Mouse (Mus musculus): ENCODE measurements around the gene Tbc1d22b. TPM values are rescaled to one million over a fixed set of nuclear protein-coding genes. Genes with fewer than 3 reads are reported as not detected.

The Tbc1d22b gene
- polyA plus RNA-seq, 1 experiment: 9.0 TPM

DNA sequence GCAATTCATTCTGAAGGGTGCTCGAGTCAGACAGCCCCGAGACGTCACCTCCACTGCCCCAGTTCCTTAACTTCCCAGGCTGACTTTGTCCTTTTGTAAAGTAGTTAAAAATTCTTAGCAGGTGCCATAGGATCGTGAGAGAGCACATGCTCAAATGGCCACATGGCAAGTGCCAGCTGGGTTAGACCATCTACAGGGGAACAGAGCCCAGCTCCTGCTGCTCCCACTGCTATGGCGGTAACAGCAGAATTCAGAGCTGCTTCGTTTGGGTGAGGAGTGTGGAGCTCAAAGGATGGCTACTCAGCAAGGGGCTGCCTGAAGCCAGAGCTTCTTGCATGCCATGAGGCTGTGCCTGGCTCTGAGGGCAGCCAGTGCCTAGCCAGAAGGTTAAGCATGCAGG is 20.2 kb downstream of the Tbc1d22b start:
- H3K27me3 ChIP-seq (ENCODE audit: control insufficient read depth, insufficient read depth, insufficient read length): no peaks in the 10 kb centered on the region
- no peak overlapping the region for H3K4me3 ChIP-seq
- H3K4me2 ChIP-seq (ENCODE audit: low read depth): no peak overlapping the region
- H3ac ChIP-seq (ENCODE audit: control insufficient read depth, insufficient read length): no peak overlapping the region
- no peaks in the 10 kb centered on the region for H3K79me2 ChIP-seq (ENCODE audit: control insufficient read depth, insufficient read depth)
- TF ChIP-seq CEBPB (IDR thresholded peaks at IDR 0.05; ENCODE audit: insufficient read depth, poor library complexity, severe bottlenecking) (no peak), TCF3 (IDR thresholded peaks at IDR 0.05; ENCODE audit: insufficient read length, low read depth) (no peak), USF1 (IDR thresholded peaks at IDR 0.05; ENCODE audit: low read depth) (no peak), E2F4 (IDR thresholded peaks at IDR 0.05; ENCODE audit: insufficient read depth) (no peak)
- H3K36me3 ChIP-seq (ENCODE audit: control insufficient read depth, insufficient read depth): peaks cover 11% of the 10 kb centered on the region

DNA sequence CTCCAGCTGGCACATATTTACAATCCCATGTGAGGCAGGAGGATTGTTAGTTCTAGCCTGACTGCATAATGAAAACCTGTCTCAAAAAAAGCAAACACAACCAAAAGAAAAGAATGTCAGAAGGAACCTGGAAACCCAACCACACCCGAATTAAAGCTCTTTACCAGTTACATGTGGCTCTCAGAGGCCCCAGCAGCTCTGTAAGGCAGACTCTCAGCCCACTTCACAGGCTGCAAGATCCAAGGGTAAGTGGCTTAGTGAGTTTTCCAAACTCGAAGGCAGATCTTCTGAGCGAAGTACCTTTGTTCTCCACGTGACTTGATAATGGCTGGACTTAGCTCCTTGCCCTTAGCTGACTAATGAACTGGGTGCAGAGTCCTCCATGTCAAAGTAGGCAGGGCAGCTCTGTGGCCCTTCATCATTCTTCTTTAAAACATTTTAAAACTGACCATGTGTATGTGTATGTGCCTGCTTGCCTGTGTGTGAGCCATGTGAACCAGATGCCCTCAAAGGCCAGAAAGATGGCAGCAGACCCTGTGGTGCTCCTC is 30.1 kb downstream of the Tbc1d22b start:
- H3K4me3 ChIP-seq: no peak overlapping the region
- no peak overlapping the region for H3K4me2 ChIP-seq (ENCODE audit: low read depth)
- no peaks in the 10 kb centered on the region for H3K27me3 ChIP-seq (ENCODE audit: control insufficient read depth, insufficient read depth, insufficient read length)
- no peaks in the 10 kb centered on the region for H3K79me2 ChIP-seq (ENCODE audit: control insufficient read depth, insufficient read depth)
- TF ChIP-seq TCF3 (IDR thresholded peaks at IDR 0.05; ENCODE audit: insufficient read length, low read depth) (no peak), MAX (IDR thresholded peaks at IDR 0.05; ENCODE audit: low read depth) (no peak), MYOG (IDR thresholded peaks at IDR 0.05; ENCODE audit: control insufficient read depth in 1 of 3, insufficient read depth in 1 of 3, insufficient read length in 2 of 3, low read depth in 2 of 3) (no peak), E2F4 (IDR thresholded peaks at IDR 0.05; ENCODE audit: insufficient read depth) (no peak)
- peaks cover 6% of the 10 kb centered on the region for H3K36me3 ChIP-seq (ENCODE audit: control insufficient read depth, insufficient read depth)
- no peak overlapping the region for H3ac ChIP-seq (ENCODE audit: control insufficient read depth, insufficient read length)

DNA sequence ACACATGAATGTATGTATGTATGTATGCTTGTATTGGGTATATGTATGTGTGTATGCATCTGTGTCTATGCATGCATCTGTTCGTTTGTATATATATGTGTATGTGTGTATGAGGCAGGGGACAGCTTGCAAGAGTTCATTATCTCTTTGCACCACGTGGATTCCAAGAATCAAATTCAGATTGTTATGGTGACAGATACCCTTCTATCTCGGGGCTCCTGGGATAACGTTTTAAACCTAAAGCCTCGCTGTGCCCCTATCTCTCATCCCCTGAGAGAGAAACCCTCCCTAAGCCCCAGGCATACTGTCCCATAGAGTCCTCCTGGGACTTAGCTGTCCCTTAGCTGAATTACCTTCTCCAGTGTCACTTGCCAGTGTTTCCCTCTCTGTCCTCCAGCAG is 34.0 kb downstream of the Tbc1d22b start:
- Histone ChIP-seq H3K27me3 (ENCODE audit: control insufficient read depth, insufficient read depth, insufficient read length) (no peaks in the 10 kb centered on the region), H3K4me2 (ENCODE audit: low read depth) (no peak overlapping the region), H3K4me3 (no peak overlapping the region), H3K36me3 (ENCODE audit: control insufficient read depth, insufficient read depth) (no peaks in the 10 kb centered on the region), H3K79me2 (ENCODE audit: control insufficient read depth, insufficient read depth) (no peaks in the 10 kb centered on the region), H3ac (ENCODE audit: control insufficient read depth, insufficient read length) (no peak overlapping the region)
- no peak for TF ChIP-seq MYOD1 (IDR thresholded peaks at IDR 0.05; ENCODE audit: control insufficient read depth in 1 of 3, insufficient read length in 2 of 3, low read depth in 2 of 3)

DNA sequence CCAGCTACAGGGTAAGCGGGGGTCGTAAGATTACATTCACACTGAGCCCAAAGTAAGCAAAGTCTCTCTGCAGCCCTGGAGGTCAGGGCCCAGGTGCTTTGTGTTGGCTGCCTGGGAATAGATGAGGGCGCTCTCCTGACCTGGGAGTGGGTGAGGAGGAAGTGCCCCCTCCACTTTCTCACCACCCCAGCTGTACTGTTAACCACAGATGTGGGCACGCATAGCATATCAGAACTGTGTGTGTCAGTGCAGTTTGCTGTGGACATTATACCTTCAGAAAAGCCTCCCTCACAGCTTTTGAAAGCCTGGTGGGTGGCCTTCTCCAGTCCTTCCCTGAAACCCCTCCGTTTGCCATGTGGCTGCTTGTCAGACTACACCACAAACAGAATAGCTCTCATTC is 34.7 kb downstream of the Tbc1d22b start:
- no peak for TF ChIP-seq CEBPB (IDR thresholded peaks at IDR 0.05; ENCODE audit: insufficient read depth, poor library complexity, severe bottlenecking)
- TF ChIP-seq MAX (IDR thresholded peaks at IDR 0.05; ENCODE audit: low read depth): no peak
- no peak for TF ChIP-seq TCF3 (IDR thresholded peaks at IDR 0.05; ENCODE audit: insufficient read length, low read depth)
- no peak for TF ChIP-seq E2F4 (IDR thresholded peaks at IDR 0.05; ENCODE audit: insufficient read depth)
- TF ChIP-seq TCF12 (IDR thresholded peaks at IDR 0.05; ENCODE audit: insufficient read depth, poor library complexity, severe bottlenecking): no peak
- no peak for TF ChIP-seq MYOD1 (IDR thresholded peaks at IDR 0.05; ENCODE audit: control insufficient read depth in 1 of 3, insufficient read length in 2 of 3, low read depth in 2 of 3)
- no peak for TF ChIP-seq REST (IDR thresholded peaks at IDR 0.05; ENCODE audit: insufficient read depth, insufficient read length)
- no peak for TF ChIP-seq USF1 (IDR thresholded peaks at IDR 0.05; ENCODE audit: low read depth)
- no peak for TF ChIP-seq POLR2AphosphoS2 (IDR thresholded peaks at IDR 0.05; ENCODE audit: insufficient read length, low read depth)
- no peak for TF ChIP-seq POLR2A (IDR thresholded peaks at IDR 0.05; ENCODE audit: insufficient read length, low read depth)
- no peak for TF ChIP-seq MYOG (IDR thresholded peaks at IDR 0.05; ENCODE audit: control insufficient read depth in 1 of 3, insufficient read depth in 1 of 3, insufficient read length in 2 of 3, low read depth in 2 of 3)
- no peak for TF ChIP-seq SRF (IDR thresholded peaks at IDR 0.05; ENCODE audit: control insufficient read depth, insufficient read length, low read depth)
- H3K79me2 ChIP-seq (ENCODE audit: control insufficient read depth, insufficient read depth): no peaks in the 10 kb centered on the region
- no peak overlapping the region for H3K4me2 ChIP-seq (ENCODE audit: low read depth)
- H3K27me3 ChIP-seq (ENCODE audit: control insufficient read depth, insufficient read depth, insufficient read length): no peaks in the 10 kb centered on the region
- H3ac ChIP-seq (ENCODE audit: control insufficient read depth, insufficient read length): no peak overlapping the region
- no peaks in the 10 kb centered on the region for H3K36me3 ChIP-seq (ENCODE audit: control insufficient read depth, insufficient read depth)
- H3K4me3 ChIP-seq: no peak overlapping the region

DNA sequence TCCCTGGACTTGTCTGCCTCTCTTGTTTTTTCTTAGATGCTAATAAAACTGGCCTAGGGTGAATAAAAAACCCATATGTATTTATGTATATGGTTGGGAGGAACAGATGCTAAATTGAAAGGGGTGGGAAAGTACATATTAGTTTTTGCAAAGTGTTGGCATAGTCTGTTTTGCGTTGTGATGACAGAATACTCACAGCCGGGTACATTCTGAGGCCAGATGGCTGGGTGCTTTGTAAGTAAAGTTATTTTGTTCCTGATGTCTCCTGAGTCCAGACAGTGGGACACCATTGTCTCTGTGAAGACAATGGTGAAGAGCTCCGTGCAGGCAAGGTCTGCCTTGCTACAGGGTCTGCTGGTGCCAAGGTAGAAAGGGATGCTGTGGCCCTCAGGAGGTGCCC is 35.2 kb downstream of the Tbc1d22b start:
- Histone ChIP-seq H3K4me3 (no peak overlapping the region), H3K79me2 (ENCODE audit: control insufficient read depth, insufficient read depth) (no peaks in the 10 kb centered on the region), H3ac (ENCODE audit: control insufficient read depth, insufficient read length) (no peak overlapping the region), H3K4me2 (ENCODE audit: low read depth) (no peak overlapping the region), H3K36me3 (ENCODE audit: control insufficient read depth, insufficient read depth) (no peaks in the 10 kb centered on the region), H3K27me3 (ENCODE audit: control insufficient read depth, insufficient read depth, insufficient read length) (no peaks in the 10 kb centered on the region)
- TF ChIP-seq TCF12 (IDR thresholded peaks at IDR 0.05; ENCODE audit: insufficient read depth, poor library complexity, severe bottlenecking) (no peak), USF1 (IDR thresholded peaks at IDR 0.05; ENCODE audit: low read depth) (no peak), MYOD1 (IDR thresholded peaks at IDR 0.05; ENCODE audit: control insufficient read depth in 1 of 3, insufficient read length in 2 of 3, low read depth in 2 of 3) (no peak), SRF (IDR thresholded peaks at IDR 0.05; ENCODE audit: control insufficient read depth, insufficient read length, low read depth) (no peak), E2F4 (IDR thresholded peaks at IDR 0.05; ENCODE audit: insufficient read depth) (no peak), TCF3 (IDR thresholded peaks at IDR 0.05; ENCODE audit: insufficient read length, low read depth) (no peak)

DNA sequence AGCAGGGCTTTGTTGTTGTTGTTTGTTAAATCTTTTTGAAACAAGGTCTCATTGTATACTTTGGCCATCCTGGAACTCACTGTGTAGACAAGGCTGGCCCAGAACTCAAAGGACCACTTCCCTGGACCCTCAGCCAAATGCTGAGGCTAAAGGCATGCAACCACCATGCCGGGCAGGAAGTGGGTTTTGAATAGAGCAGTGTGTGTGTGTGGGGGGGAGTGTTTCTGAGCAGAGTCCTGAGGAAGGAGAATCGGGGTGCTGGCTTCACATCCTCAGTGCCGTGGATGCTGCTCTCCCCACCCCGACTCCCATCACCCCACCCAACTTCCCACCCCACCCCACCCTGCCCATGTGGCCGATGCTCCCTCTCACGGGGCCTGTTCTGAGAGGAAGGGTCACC is 35.9 kb downstream of the Tbc1d22b start:
- no peak overlapping the region for H3K4me3 ChIP-seq
- no peak overlapping the region for H3ac ChIP-seq (ENCODE audit: control insufficient read depth, insufficient read length)
- H3K4me2 ChIP-seq (ENCODE audit: low read depth): no peak overlapping the region
- H3K79me2 ChIP-seq (ENCODE audit: control insufficient read depth, insufficient read depth): no peaks in the 10 kb centered on the region
- no peaks in the 10 kb centered on the region for H3K36me3 ChIP-seq (ENCODE audit: control insufficient read depth, insufficient read depth)
- TF ChIP-seq TCF12 (IDR thresholded peaks at IDR 0.05; ENCODE audit: insufficient read depth, poor library complexity, severe bottlenecking): no peak
- no peak for TF ChIP-seq MYOG (IDR thresholded peaks at IDR 0.05; ENCODE audit: control insufficient read depth in 1 of 3, insufficient read depth in 1 of 3, insufficient read length in 2 of 3, low read depth in 2 of 3)
- no peak for TF ChIP-seq REST (IDR thresholded peaks at IDR 0.05; ENCODE audit: insufficient read depth, insufficient read length)
- no peak for TF ChIP-seq MAX (IDR thresholded peaks at IDR 0.05; ENCODE audit: low read depth)
- H3K27me3 ChIP-seq (ENCODE audit: control insufficient read depth, insufficient read depth, insufficient read length): no peaks in the 10 kb centered on the region
